Mouse (Mus musculus) granulocyte monocyte progenitor cell, adult 5-6 weeks (primary cell): ENCODE measurements at regions not wholly inside any gene's neighbourhood (a gene's known extent, or its start where the extent isn't known, plus 50 kb on each side); places are given as distances from the start of the nearest gene placed in this dataset.

Experiments
- ATAC-seq: replicated peaks from 2 replicates; pipeline ENCODE4 v1.8.0; 2016; ENCODE audit warnings: mild to moderate bottlenecking, moderate TSS enrichment, inconsistent platforms; ENCODE audit not compliant: poor library complexity, severe bottlenecking

DNA sequence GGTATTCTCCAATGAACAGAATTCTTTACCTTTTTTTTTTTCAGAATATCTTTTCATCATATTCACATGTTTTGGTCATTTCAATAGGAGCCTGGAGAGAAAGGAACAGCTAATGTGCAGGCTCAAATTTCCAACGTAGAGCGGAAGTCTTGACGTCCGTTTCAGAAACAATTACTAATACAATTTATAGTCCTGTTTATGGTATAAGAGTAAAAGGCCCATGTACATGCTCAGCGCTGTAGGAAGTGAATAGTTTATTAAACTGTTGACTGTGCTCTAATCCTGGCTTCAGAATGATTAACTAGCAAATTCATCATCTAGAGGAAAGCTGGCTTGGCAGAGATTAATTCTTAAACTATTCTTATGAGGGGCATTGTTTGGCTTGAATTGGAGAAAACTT lies 142.1 kb downstream of the Pik3r1 start:
- no peak for ATAC-seq

DNA sequence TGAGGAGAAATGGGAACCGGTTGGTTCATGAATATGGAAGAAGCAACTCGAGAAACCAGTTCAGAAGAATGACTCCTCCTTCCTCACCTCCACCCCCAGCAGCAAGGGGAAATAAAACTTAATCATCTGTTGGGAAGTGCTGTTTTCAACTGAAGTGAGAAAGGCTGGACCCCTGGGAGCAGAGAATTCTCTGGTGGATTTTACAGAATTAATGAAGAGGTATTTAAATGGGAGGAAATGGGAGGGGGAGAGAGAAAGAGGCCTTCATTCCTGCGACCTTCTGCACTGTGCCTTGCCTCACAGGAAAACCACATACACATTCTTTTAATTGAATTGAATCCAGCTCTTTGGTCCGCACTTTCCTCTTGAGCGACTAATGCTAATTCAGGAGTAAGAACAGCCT lies 143.8 kb downstream of the Pik3r1 start:
- ATAC-seq = no peak

GRCm38 (mm10) chr13:101622649-101623048 lies 145.4 kb downstream of the Pik3r1 start:
- ATAC-seq = no peak

- ATAC-seq = peak; percentile 63
These were observed 147.4 kb downstream of the Pik3r1 start for GRCm38 (mm10) chr13:101620660-101621059.

DNA sequence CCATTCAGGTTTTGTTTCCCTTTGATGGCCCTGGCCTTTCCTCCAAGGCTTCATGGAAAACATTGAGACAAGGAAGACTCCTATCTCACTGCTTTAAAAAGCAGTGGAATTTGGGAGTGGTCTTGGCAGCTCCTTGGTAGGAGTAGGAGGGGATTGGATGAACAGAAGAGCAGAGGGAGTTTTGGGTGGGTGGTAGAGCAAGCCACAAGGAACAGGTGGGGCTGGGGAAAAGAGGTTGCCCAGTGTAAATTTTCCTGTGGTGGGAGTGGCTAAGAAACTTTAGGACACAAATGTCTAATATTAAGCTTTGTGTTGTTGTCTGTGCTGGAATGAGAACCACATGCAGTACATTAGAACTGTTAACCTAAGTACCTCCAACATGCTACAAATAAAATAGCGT lies 148.9 kb downstream of the Pik3r1 start:
- ATAC-seq = no peak

- no peak for ATAC-seq
These were observed 155.2 kb downstream of the Pik3r1 start for GRCm38 (mm10) chr13:101612786-101613185.

GRCm38 (mm10) chr13:101611725-101612124 lies 156.3 kb downstream of the Pik3r1 start:
- no peak for ATAC-seq

DNA sequence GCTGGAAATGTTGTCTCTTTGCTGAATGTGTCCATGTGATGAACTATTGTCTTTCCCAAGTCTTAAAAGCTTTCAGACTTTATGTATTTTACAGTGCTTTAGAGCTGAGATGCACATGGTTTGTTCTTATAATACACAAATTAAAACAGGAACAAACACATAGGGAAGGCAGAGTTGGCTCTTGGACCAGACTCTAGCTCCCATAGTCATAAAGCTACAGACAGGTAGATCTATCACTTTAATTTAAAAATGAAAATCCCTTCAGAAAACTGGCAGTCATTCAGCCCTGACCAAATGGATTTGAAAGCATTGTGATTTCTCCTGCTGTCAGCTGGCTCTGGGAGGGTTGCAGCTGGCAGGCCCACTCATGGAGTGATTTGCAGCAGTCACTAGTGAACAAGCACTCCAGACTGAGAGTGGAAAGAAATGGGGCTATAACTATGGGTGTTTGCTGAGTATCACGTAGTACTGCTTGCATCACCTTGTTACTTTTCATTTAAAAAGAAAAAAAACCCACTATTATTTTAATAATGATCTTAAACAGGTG lies 161.8 kb downstream of the Pik3r1 start:
- ATAC-seq = no peak

DNA sequence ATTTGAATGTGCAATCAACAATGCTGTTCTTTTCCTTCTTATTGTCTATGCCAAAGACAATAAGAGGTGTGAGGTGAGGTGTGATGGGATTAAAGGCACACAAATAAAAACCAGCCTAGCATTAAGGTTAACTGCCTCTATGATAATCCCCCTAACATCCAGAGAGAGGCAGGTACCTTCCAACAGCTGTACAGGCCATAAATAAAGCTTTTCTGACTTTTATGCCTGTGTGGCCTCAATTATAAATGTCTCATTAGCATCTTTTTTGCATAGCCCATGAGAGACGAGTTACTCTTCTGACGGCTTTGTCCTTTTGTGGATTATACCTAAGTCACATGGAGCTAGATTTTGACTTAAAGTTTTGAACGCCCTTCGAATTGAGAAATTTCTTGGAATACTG lies 162.3 kb downstream of the Pik3r1 start:
- ATAC-seq = no peak

DNA sequence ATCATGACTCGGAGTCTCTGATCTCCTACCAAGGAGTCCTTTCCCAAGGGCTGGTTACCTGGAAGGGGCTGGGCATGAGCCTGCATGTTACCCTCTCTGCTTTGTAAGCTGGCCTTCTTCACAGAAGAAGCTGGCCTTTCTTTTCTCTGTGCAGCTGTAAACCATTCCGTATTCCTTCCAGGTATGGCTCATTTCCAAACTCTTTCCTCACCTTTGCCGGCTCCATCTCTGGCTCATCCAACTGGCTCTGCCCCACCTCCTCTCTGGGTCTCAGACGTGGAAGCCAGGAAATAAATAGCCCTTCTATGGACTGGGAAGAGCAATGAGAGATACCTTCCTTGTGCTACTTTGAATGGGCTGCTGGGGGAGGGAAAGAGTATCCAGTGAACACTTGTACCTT lies 163.0 kb downstream of the Pik3r1 start:
- ATAC-seq = no peak

GRCm38 (mm10) chr13:101598126-101598485 lies 169.9 kb downstream of the Pik3r1 start:
- ATAC-seq = no peak

- ATAC-seq = no peak
These were observed 170.5 kb downstream of the Pik3r1 start for GRCm38 (mm10) chr13:101597243-101598125.

- ATAC-seq = no peak
These were observed 173.4 kb downstream of the Pik3r1 start for GRCm38 (mm10) chr13:101594511-101595175.

GRCm38 (mm10) chr13:101592355-101592754 lies 175.7 kb downstream of the Pik3r1 start:
- peak; percentile 79 for ATAC-seq

- no peak for ATAC-seq
These were observed 179.1 kb downstream of the Pik3r1 start for GRCm38 (mm10) chr13:101588905-101589304.

GRCm38 (mm10) chr13:101586787-101587186 lies 181.2 kb downstream of the Pik3r1 start:
- no peak for ATAC-seq

DNA sequence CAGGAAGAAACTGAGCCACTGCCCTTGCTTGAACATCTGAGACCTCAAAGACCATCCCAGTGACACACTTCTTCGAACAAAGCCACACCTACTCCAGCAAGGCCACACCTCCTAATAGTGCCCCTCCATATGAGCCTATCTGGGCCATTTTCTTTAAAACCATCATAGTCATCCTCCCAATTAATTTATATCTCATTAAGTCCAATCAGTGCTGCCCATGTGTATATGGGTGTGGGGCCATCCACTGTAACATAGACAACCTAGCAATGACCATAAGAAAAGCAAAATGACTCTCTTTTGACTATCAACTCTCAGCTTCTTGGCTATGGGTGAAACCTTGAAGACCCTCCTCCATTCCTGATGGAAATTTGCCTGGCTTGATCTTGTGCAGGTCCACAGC lies 191.5 kb downstream of the Pik3r1 start:
- no peak for ATAC-seq

- no peak for ATAC-seq
These were observed 195.0 kb downstream of the Pik3r1 start for GRCm38 (mm10) chr13:101572809-101573590.

- no peak for ATAC-seq
These were observed 195.8 kb downstream of the Pik3r1 start for GRCm38 (mm10) chr13:101572246-101572645.

- ATAC-seq = no peak
These were observed 198.0 kb downstream of the Pik3r1 start for GRCm38 (mm10) chr13:101570034-101570433.
